10 mouse cellular contexts compared by ENCODE assay signal in the genomic region with DNA sequence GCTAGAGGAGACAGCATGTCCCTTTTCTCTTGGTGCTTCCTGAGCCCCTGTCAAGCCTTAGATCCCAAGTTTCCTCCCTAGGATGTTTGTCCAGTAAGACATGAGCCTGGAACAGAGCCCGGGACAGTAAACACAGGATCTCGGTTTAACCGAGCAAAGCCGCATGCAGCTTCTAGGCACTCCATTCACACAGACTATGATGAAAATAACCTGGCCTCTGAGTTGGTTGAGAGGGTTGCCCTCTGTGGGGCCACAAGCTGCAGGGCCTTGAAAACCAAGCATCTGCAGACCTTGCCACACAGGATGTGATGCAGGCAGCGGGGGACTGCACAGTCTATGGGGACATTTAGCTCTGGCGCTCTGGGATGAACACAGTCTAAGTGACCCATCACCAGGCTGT. TPM values are rescaled to one million over a fixed set of nuclear protein-coding genes. Genes with fewer than 3 reads are reported as not detected.
DNase-seq lines count a peak whose midpoint lies in the region; TF ChIP-seq lines count a peak whose summit lies in the region.
"Had no signal": no experiment of that assay in that cellular context is flagged by ENCODE, and none has a peak within 500 bp of the region (broad histone marks: within the 10 kb centered on the region; RNA-seq: fewer than 3 reads in every experiment).

No protein-coding gene starts in this region.

- H3K4me1 ChIP-seq in small intestine, adult 2 months (ENCODE audit: control insufficient read depth, insufficient read depth, insufficient read length, low read length) = peaks cover 9% of the 10 kb centered on the region
- H3K4me1 ChIP-seq: liver, embryonic 15.5 days had no signal

- no peaks in the 10 kb centered on the region for H3K36me3 ChIP-seq in small intestine, adult 2 months (ENCODE audit: control insufficient read depth, insufficient read depth, low read length)
- H3K36me3 ChIP-seq: hindbrain, embryonic 15.5 days; liver, embryonic 15.5 days had no signal

- intact Hi-C loops in left cerebral cortex, postnatal 36 days (cut with DNase I) = no loop called here

- WGBS in small intestine, adult 2 months = 59% methylated on average over 6 of the region's 6 CpGs

- H3K27ac ChIP-seq in small intestine, adult 2 months (ENCODE audit: insufficient read depth, low read depth, low read length) = peak overlapping the region; percentile 71
- H3K27ac ChIP-seq: hindbrain, embryonic 15.5 days; liver, embryonic 15.5 days had no signal

- H3K27me3 ChIP-seq in small intestine, adult 2 months (ENCODE audit: control insufficient read depth, insufficient read depth, low read length) = no peaks in the 10 kb centered on the region
- H3K27me3 ChIP-seq: hindbrain, embryonic 15.5 days; liver, embryonic 15.5 days had no signal

- no peak for TF ChIP-seq CTCF in small intestine, adult 2 months (IDR thresholded peaks at IDR 0.05; ENCODE audit: extremely low read depth, insufficient read length, insufficient replicate concordance, low read depth, low read length)

- peak; percentile 44 for DNase-seq in adrenal gland, postnatal 14 days
- DNase-seq in adrenal gland, postnatal 4 days (ENCODE audit: low spot score in 2 of 2) = no peak
- DNase-seq in CD8-positive naive resting alpha-beta T cell, adult 2 months (ENCODE audit: low read depth in 2 of 2, low spot score in 2 of 2) = peak; percentile 49 to 58
- DNase-seq in kidney, postnatal 10 days = peak; percentile 63
- DNase-seq in retina, postnatal 1 day = no peak
- no peak for DNase-seq in left cerebral cortex, postnatal 36 days (ENCODE audit: low spot score in 2 of 2)
- DNase-seq in left cerebral cortex, adult 9 months (ENCODE audit: low spot score in 2 of 2) = no peak

- no peak overlapping the region for H3K4me3 ChIP-seq in small intestine, adult 2 months (ENCODE audit: low read depth, low read length)
- H3K4me3 ChIP-seq: hindbrain, embryonic 15.5 days; liver, embryonic 15.5 days had no signal

- no peak for TF ChIP-seq POLR2A in small intestine, adult 2 months (IDR thresholded peaks at IDR 0.05; ENCODE audit: low read depth, low read length)

RNA-seq across cellular contexts. Expression of gene Fam83d, which starts 34.0 kb away (rescaled TPM):
- 5.8 TPM in 2 replicates for total RNA-seq in adrenal gland, postnatal 14 days (2021)
- 10 to 100 TPM; 10.6 to 11.3 TPM for total RNA-seq in adrenal gland, postnatal 4 days (2021)
- 14.0 and 21.3 TPM in 2 replicates for polyA plus RNA-seq in small intestine, adult 2 months (2012; rRNA removed)
- total RNA-seq in left cerebral cortex, postnatal 36 days (2021) = 1 to 10 TPM; 1.6 to 2.2 TPM

Comparison
In these comparisons a context has a peak if more than half of its experiments do, and no peak if none do; other contexts are left out.
1. DNase-seq: peak in adrenal gland, postnatal 14 days (single experiment), CD8-positive naive resting alpha-beta T cell, adult 2 months (2 of 2) and kidney, postnatal 10 days (single experiment); none in adrenal gland, postnatal 4 days (0 of 2), retina, postnatal 1 day (single experiment), left cerebral cortex, postnatal 36 days (0 of 2) and left cerebral cortex, adult 9 months (0 of 2).